ENCODE assay signal across 21 mouse cellular contexts in the genomic region with DNA sequence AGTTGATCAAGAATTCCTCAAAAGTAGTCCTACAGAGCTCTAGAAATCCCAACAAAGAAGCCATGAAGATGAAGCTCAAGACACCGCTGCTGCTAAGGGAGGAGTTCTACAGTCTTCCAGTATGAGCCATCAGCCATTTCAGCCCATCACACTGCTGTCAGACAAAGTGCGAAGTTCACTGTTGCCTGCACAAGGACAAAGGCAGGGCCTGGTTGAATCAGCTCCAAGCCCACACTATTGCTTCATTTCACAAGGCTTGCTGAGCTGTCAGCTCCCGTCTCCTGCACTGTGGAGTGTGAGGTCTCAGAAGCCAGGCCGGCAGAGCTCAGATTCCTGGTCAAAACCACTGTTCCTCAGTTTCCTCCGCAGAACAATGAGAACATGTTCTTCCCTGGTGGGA. TPM values are rescaled to one million over a fixed set of nuclear protein-coding genes. Genes with fewer than 3 reads are reported as not detected.
DNase-seq lines count a peak whose midpoint lies in the region; ATAC-seq and TF ChIP-seq lines count a peak whose summit lies in the region.
"Had no signal": no experiment of that assay in that cellular context is flagged by ENCODE, and none has a peak within 500 bp of the region (broad histone marks: within the 10 kb centered on the region; RNA-seq: fewer than 3 reads in every experiment).

No protein-coding gene starts in this region.

- peak; percentile 36 to 52 for DNase-seq in kidney, postnatal 25 days
- peak; percentile 78 for DNase-seq in Muller cell, postnatal 12 days (ENCODE audit: inconsistent ontology term)
- peak; percentile 22 for DNase-seq in NIH3T3 (ENCODE audit: low read depth)
- peak; percentile 41 for DNase-seq in adrenal gland, postnatal 25 days
- no peak for DNase-seq in lung, adult 2 months
- no peak for DNase-seq in limb, embryonic 10.5 days (ENCODE audit: low spot score)
- DNase-seq: cerebellum, adult 11 months; gastrocnemius, postnatal 25 days; heart, adult 2 months; retina, postnatal 1 day; right cerebral cortex, postnatal 4 days had no signal

- no peak for ATAC-seq in kidney, embryonic 15.5 days (replicated peaks; ENCODE audit: low FRiP score)
- ATAC-seq: forebrain, embryonic 15.5 days; hindbrain, embryonic 16.5 days; Patski had no signal

- H3K4me1 ChIP-seq in kidney, embryonic 15.5 days = no peaks in the 10 kb centered on the region
- no peaks in the 10 kb centered on the region for H3K4me1 ChIP-seq in lung, adult 2 months (ENCODE audit: control insufficient read depth, insufficient read depth, low read length)
- no peaks in the 10 kb centered on the region for H3K4me1 ChIP-seq in limb, embryonic 10.5 days
- H3K4me1 ChIP-seq: embryonic facial prominence, embryonic 13.5 days; forebrain, embryonic 15.5 days; limb, embryonic 15.5 days; midbrain, embryonic 10.5 days had no signal

- H3K27me3 ChIP-seq in kidney, embryonic 15.5 days = no peaks in the 10 kb centered on the region
- H3K27me3 ChIP-seq in limb, embryonic 10.5 days (ENCODE audit: low read depth, poor library complexity, severe bottlenecking) = no peaks in the 10 kb centered on the region
- H3K27me3 ChIP-seq: embryonic facial prominence, embryonic 13.5 days; forebrain, embryonic 15.5 days; limb, embryonic 15.5 days; Patski had no signal

- 91% methylated on average over 5 of the region's 5 CpGs for WGBS in kidney, embryonic 15.5 days
- WGBS in lung, adult 2 months = 85% methylated on average over 5 of the region's 5 CpGs
- 92% methylated on average over 5 of the region's 5 CpGs for WGBS in limb, embryonic 10.5 days

- no peak overlapping the region for H3K4me2 ChIP-seq in kidney, embryonic 15.5 days
- H3K4me2 ChIP-seq: embryonic facial prominence, embryonic 13.5 days; forebrain, embryonic 15.5 days; limb, embryonic 15.5 days had no signal

- no peaks in the 10 kb centered on the region for H3K9me3 ChIP-seq in kidney, embryonic 15.5 days (replicated peaks)
- no peaks in the 10 kb centered on the region for H3K9me3 ChIP-seq in limb, embryonic 10.5 days (replicated peaks)
- H3K9me3 ChIP-seq: embryonic facial prominence, embryonic 13.5 days; forebrain, embryonic 15.5 days; limb, embryonic 15.5 days; midbrain, embryonic 10.5 days had no signal

- no peak overlapping the region for H3K4me3 ChIP-seq in kidney, embryonic 15.5 days (replicated peaks)
- H3K4me3 ChIP-seq in lung, adult 2 months (replicated peaks; ENCODE audit: extremely low read depth, low read depth, low read length) = no peak overlapping the region
- H3K4me3 ChIP-seq in limb, embryonic 10.5 days = no peak overlapping the region
- H3K4me3 ChIP-seq: embryonic facial prominence, embryonic 13.5 days; forebrain, embryonic 15.5 days; heart, adult 2 months; limb, embryonic 15.5 days; midbrain, embryonic 10.5 days had no signal

- H3K9ac ChIP-seq in kidney, embryonic 15.5 days = no peak overlapping the region
- H3K9ac ChIP-seq: embryonic facial prominence, embryonic 13.5 days; forebrain, embryonic 15.5 days; limb, embryonic 15.5 days had no signal

- no peaks in the 10 kb centered on the region for H3K36me3 ChIP-seq in kidney, embryonic 15.5 days
- H3K36me3 ChIP-seq in limb, embryonic 10.5 days = no peaks in the 10 kb centered on the region
- H3K36me3 ChIP-seq: embryonic facial prominence, embryonic 13.5 days; forebrain, embryonic 15.5 days; limb, embryonic 15.5 days; midbrain, embryonic 10.5 days had no signal

- no peak for TF ChIP-seq POLR2A in lung, adult 2 months (IDR thresholded peaks at IDR 0.05; ENCODE audit: borderline replicate concordance, extremely low read depth, low read depth, low read length)

- H3K27ac ChIP-seq in kidney, embryonic 15.5 days = no peak overlapping the region
- H3K27ac ChIP-seq in limb, embryonic 10.5 days = no peak overlapping the region
- H3K27ac ChIP-seq: embryonic facial prominence, embryonic 13.5 days; forebrain, embryonic 15.5 days; heart, adult 2 months; kidney, postnatal 0 days; limb, embryonic 15.5 days; macrophage; midbrain, embryonic 10.5 days had no signal

- no peak for TF ChIP-seq CTCF in lung, adult 2 months (IDR thresholded peaks at IDR 0.05; ENCODE audit: insufficient read depth, low read length)

RNA-seq across cellular contexts. Expression of gene Npas2, which starts 49.9 kb away (rescaled TPM):
- polyA plus RNA-seq in kidney, embryonic 15.5 days (2015; fragmentation: Nextera tagmentation; extraction: Ambion mirVana) = 0.92 and 1.2 TPM in 2 replicates
- total RNA-seq in adrenal gland, postnatal 25 days (2021) = 1.0 and 2.5 TPM in 2 replicates
- polyA plus RNA-seq in lung, adult 2 months (2012; rRNA removed) = 4.0 and 9.6 TPM in 2 replicates
- polyA plus RNA-seq in limb, embryonic 10.5 days (2016; fragmentation: Nextera tagmentation; extraction: Ambion mirVana) = 0.15 TPM in 1 of 2 replicates, not detected in the other
- total RNA-seq: monocyte, adult 5-6 weeks had no signal

Comparison
In these comparisons a context has a peak if more than half of its experiments do, and no peak if none do; other contexts are left out.
1. DNase-seq: peak in kidney, postnatal 25 days (2 of 2), Muller cell, postnatal 12 days (single experiment), NIH3T3 (single experiment) and adrenal gland, postnatal 25 days (single experiment); none in lung, adult 2 months (single experiment) and limb, embryonic 10.5 days (single experiment).